Mouse (Mus musculus) hindbrain, embryonic 14.5 days (tissue): Measurements from ENCODE around the gene Gm10490. TPM values are rescaled to one million over a fixed set of nuclear protein-coding genes. Genes with fewer than 3 reads are reported as not detected.
"Not testable (repeated sequence)": the region's sequence is repeated elsewhere in the genome, so short reads cannot be mapped to it uniquely, and the experiment has no call there.

Source experiments
- ATAC-seq: fragments of 200-750 bp; cut with Nextera tagmentation; 2 replicates; pipeline ENCODE4 v1.8.0; 2017; ENCODE audit warnings: moderate number of reproducible peaks, mild to moderate bottlenecking, moderate TSS enrichment, moderate library complexity; ENCODE audit not compliant: low FRiP score
- DNase-seq: peaks from one replicate; pipeline ENCODE4 v3.0.0-alpha.2; 2015; ENCODE audit warnings: low spot score
- H3K27ac ChIP-seq: fragments of 300-500 bp; sonication (generic); 2 replicates; pipeline ENCODE4 v1.5.1; 2014; ENCODE audit warnings: mild to moderate bottlenecking, moderate library complexity
- H3K27me3 ChIP-seq: fragments of 300-500 bp; sonication (generic); 2 replicates; pipeline ENCODE4 v1.6.1; 2014; ENCODE audit warnings: mild to moderate bottlenecking, low read length, mixed read lengths; ENCODE audit not compliant: control insufficient read depth, insufficient read depth
- H3K36me3 ChIP-seq: fragments of 300-500 bp; sonication (generic); replicated peaks from 2 replicates; pipeline ENCODE4 v1.6.1; 2014; ENCODE audit not compliant: control insufficient read depth, insufficient read depth
- H3K4me1 ChIP-seq: fragments of 300-500 bp; sonication (generic); replicated peaks from 2 replicates; pipeline ENCODE4 v1.6.1; 2014; ENCODE audit warnings: antibody characterized with exemption, low read length, mixed read lengths; ENCODE audit not compliant: control insufficient read depth, insufficient read depth
- H3K4me2 ChIP-seq: fragments of 300-500 bp; sonication (generic); replicated peaks from 2 replicates; pipeline ENCODE4 v1.6.1; 2014; ENCODE audit warnings: mild to moderate bottlenecking, moderate library complexity
- H3K4me3 ChIP-seq: fragments of 300-500 bp; sonication (generic); replicated peaks from 2 replicates; pipeline ENCODE4 v1.5.1; 2014; ENCODE audit warnings: mild to moderate bottlenecking, low read length
- H3K9ac ChIP-seq: fragments of 300-500 bp; sonication (generic); 2 replicates; pipeline ENCODE4 v1.6.1; 2014
- H3K9me3 ChIP-seq: fragments of 300-500 bp; sonication (generic); 2 replicates; pipeline ENCODE4 v1.6.1; 2016; ENCODE audit warnings: low read length; ENCODE audit not compliant: control insufficient read depth
- WGBS: fragments of 180-500 bp; shearing (Covaris S2); extraction: QIAGEN DNeasy Blood & Tissue Kit; methylation state at CpG from one replicate; pipeline ENCODE4 v1.1.7; 2014; 5-methylcytosine and 5-hydroxymethylcytosine counted together
- polyA plus RNA-seq: library from polyadenylated mRNA; unstranded; fragments of >200 nt; fragmentation: Nextera tagmentation; extraction: Ambion mirVana; gene quantifications from 2 replicates; pipeline ENCODE4 v1.2.1, GENCODE M21; 2014

Gm10490 gene
- polyA plus RNA-seq = not detected in 2 replicates

- not testable (repeated sequence) for H3K4me3 ChIP-seq, H3K27ac ChIP-seq, H3K27me3 ChIP-seq, H3K9me3 ChIP-seq, ATAC-seq, H3K9ac ChIP-seq, H3K4me1 ChIP-seq, H3K4me2 ChIP-seq, DNase-seq, H3K36me3 ChIP-seq
- WGBS = 93% methylated on average over 4 of the region's 4 CpGs
These were observed at the start of gene Gm10490 for GRCm38 (mm10) chrX:7909242-7909641. Gm10490 (plus strand) TSS chrX:7909542.

- DNase-seq (no peak), ATAC-seq (no peak)
- no peaks in the 10 kb centered on the region for H3K4me1 ChIP-seq
- no peak overlapping the region for H3K4me3 ChIP-seq
- no peaks in the 10 kb centered on the region for H3K9me3 ChIP-seq
- no peaks in the 10 kb centered on the region for H3K27me3 ChIP-seq
- WGBS = 94% methylated on average over 1 of the region's 1 CpGs
- H3K9ac ChIP-seq = no peak overlapping the region
- no peak overlapping the region for H3K4me2 ChIP-seq
- no peak overlapping the region for H3K27ac ChIP-seq
- H3K36me3 ChIP-seq = peaks cover 12% of the 10 kb centered on the region; the same call in 1 of the 2 replicates
These were observed 46.2 kb upstream of the Gm10490 start for GRCm38 (mm10) chrX:7863181-7863580.

GRCm38 (mm10) chrX:7864551-7864950 lies 44.8 kb upstream of the Gm10490 start:
- no peaks in the 10 kb centered on the region for H3K4me1 ChIP-seq
- H3K9me3 ChIP-seq = no peaks in the 10 kb centered on the region
- 80% methylated on average over 3 of the region's 3 CpGs for WGBS
- peaks cover 17% of the 10 kb centered on the region; the same call in 1 of the 2 replicates for H3K36me3 ChIP-seq
- no peak overlapping the region for H3K4me2 ChIP-seq
- no peak overlapping the region for H3K27ac ChIP-seq
- DNase-seq = no peak
- no peak overlapping the region for H3K9ac ChIP-seq
- H3K27me3 ChIP-seq = no peaks in the 10 kb centered on the region
- ATAC-seq = no peak
- no peak overlapping the region for H3K4me3 ChIP-seq

GRCm38 (mm10) chrX:7865343-7865742 lies 44.0 kb upstream of the Gm10490 start:
- Histone ChIP-seq H3K4me3 (no peak overlapping the region), H3K36me3 (peaks cover 16% of the 10 kb centered on the region; the same call in 1 of the 2 replicates), H3K4me2 (no peak overlapping the region), H3K27ac (no peak overlapping the region), H3K9me3 (no peaks in the 10 kb centered on the region), H3K4me1 (no peaks in the 10 kb centered on the region), H3K27me3 (no peaks in the 10 kb centered on the region), H3K9ac (no peak overlapping the region)
- DNase-seq (no peak), ATAC-seq (no peak)
- WGBS = 70% methylated on average over 2 of the region's 2 CpGs

- Histone ChIP-seq H3K9me3 (no peaks in the 10 kb centered on the region), H3K4me1 (no peaks in the 10 kb centered on the region), H3K4me3 (no peak overlapping the region), H3K4me2 (no peak overlapping the region), H3K9ac (no peak overlapping the region), H3K27me3 (no peaks in the 10 kb centered on the region), H3K36me3 (peaks cover 13% of the 10 kb centered on the region; the same call in 1 of the 2 replicates), H3K27ac (no peak overlapping the region)
- ATAC-seq = no peak
- WGBS = 75% methylated on average over 2 of the region's 2 CpGs
- DNase-seq = no peak
These were observed 43.6 kb upstream of the Gm10490 start for GRCm38 (mm10) chrX:7865786-7866185.

GRCm38 (mm10) chrX:7867141-7867540 lies 42.2 kb upstream of the Gm10490 start:
- Histone ChIP-seq H3K27me3 (no peaks in the 10 kb centered on the region), H3K4me1 (no peaks in the 10 kb centered on the region), H3K9ac (no peak overlapping the region), H3K36me3 (peaks cover 15% of the 10 kb centered on the region), H3K4me3 (no peak overlapping the region), H3K27ac (no peak overlapping the region), H3K9me3 (no peaks in the 10 kb centered on the region), H3K4me2 (no peak overlapping the region)
- DNase-seq (no peak), ATAC-seq (no peak)
- WGBS = 96% methylated on average over 1 of the region's 1 CpGs

GRCm38 (mm10) chrX:7868506-7868905 lies 40.8 kb upstream of the Gm10490 start:
- ATAC-seq = no peak
- Histone ChIP-seq H3K27me3 (no peaks in the 10 kb centered on the region), H3K4me1 (no peaks in the 10 kb centered on the region), H3K36me3 (peaks cover 29% of the 10 kb centered on the region), H3K9me3 (no peaks in the 10 kb centered on the region), H3K27ac (no peak overlapping the region), H3K4me3 (no peak overlapping the region), H3K4me2 (no peak overlapping the region), H3K9ac (no peak overlapping the region)
- DNase-seq = no peak
- 46% methylated on average over 2 of the region's 2 CpGs for WGBS

GRCm38 (mm10) chrX:7869826-7870225 lies 39.5 kb upstream of the Gm10490 start:
- Histone ChIP-seq H3K27ac (no peak overlapping the region), H3K27me3 (no peaks in the 10 kb centered on the region), H3K9me3 (no peaks in the 10 kb centered on the region), H3K4me1 (no peaks in the 10 kb centered on the region), H3K9ac (no peak overlapping the region), H3K4me2 (no peak overlapping the region), H3K36me3 (peaks cover 40% of the 10 kb centered on the region), H3K4me3 (no peak overlapping the region)
- ATAC-seq = no peak
- 36% methylated on average over 3 of the region's 3 CpGs for WGBS
- no peak for DNase-seq

- Histone ChIP-seq H3K36me3 (peaks cover 15% of the 10 kb centered on the region), H3K9ac (peak within 1 kb of the TSS; percentile 58), H3K4me1 (peaks cover 11% of the 10 kb centered on the region; the same call in 1 of the 2 replicates), H3K27me3 (no peaks in the 10 kb centered on the region), H3K4me3 (peak within 1 kb of the TSS; percentile 51), H3K9me3 (no peaks in the 10 kb centered on the region), H3K4me2 (peak within 1 kb of the TSS; percentile 86), H3K27ac (peak within 1 kb of the TSS; percentile 51)
- 11% methylated on average over 37 of the region's 38 CpGs for WGBS
- peak; percentile 76 for DNase-seq
- ATAC-seq = peak; percentile 91
These were observed 31.3 kb upstream of the Gm10490 start, which contains the start of gene Pim2 for GRCm38 (mm10) chrX:7878007-7878419. Pim2 (plus strand) TSS chrX:7878262.

- H3K9me3 ChIP-seq = no peaks in the 10 kb centered on the region
- no peak overlapping the region for H3K27ac ChIP-seq
- H3K4me1 ChIP-seq = peaks cover 11% of the 10 kb centered on the region; the same call in 1 of the 2 replicates
- peaks cover 11% of the 10 kb centered on the region for H3K36me3 ChIP-seq
- H3K9ac ChIP-seq = peak overlapping the region; percentile 58
- H3K4me3 ChIP-seq = peak overlapping the region; percentile 51
- ATAC-seq (peak; percentile 60; the same call in 1 of the 2 replicates), DNase-seq (no peak)
- H3K27me3 ChIP-seq = no peaks in the 10 kb centered on the region
- H3K4me2 ChIP-seq = peak overlapping the region; percentile 86
- WGBS = 23% methylated on average over 21 of the region's 21 CpGs
These were observed 30.8 kb upstream of the Gm10490 start for GRCm38 (mm10) chrX:7878495-7878894.
